Mouse (Mus musculus): ENCODE measurements around the gene Igf2bp2.

The Igf2bp2 gene

DNA sequence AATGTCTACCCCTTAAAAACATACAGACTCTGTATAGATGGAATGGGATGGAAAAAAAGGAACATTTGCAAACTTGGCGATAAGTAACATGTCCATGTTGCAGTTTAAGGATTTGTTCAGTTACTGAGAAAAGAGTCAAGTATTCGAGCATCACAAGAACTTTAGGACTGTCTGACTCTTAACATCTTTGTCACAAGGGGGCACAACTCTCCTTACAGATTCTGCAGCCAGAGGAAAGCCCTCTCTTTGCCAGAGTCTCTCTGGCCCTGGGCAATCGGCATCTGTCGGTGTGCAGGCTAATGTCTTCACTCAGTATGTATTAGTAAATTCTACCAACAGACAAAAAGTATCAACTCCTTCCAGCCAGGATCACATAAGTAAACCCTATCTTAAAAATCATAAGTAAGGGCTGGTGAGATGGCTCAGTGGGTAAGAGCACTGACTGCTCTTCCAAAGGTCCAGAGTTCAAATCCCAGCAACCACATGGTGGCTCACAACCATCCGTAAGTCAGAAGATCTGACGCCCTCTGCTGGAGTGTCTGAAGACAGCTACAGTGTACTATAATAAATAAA, 57.0 kb downstream of the Igf2bp2 start:
- no peak for DNase-seq (ENCODE audit: low read depth, low spot score)

DNA sequence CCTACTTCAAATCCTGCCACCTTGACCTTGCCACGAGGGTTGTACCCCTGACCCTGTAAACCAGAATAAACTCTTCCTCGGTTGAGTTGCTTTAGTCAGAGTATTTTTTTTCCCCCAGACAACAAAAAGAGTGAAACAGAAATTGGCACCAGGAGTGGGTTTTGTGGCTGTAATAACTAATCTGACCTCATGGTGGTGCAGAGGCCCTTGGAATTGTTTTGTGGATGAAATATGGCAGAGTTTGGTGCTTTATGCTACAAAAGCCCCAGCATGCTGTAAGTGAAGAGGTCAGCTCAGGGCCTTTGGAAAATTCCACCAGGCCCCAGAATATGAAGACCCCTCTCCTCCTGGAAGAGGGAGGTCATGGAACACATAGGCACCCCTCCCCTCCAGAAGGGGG, 63.0 kb downstream of the Igf2bp2 start:
- no peak for DNase-seq (ENCODE audit: low read depth, low spot score)

DNA sequence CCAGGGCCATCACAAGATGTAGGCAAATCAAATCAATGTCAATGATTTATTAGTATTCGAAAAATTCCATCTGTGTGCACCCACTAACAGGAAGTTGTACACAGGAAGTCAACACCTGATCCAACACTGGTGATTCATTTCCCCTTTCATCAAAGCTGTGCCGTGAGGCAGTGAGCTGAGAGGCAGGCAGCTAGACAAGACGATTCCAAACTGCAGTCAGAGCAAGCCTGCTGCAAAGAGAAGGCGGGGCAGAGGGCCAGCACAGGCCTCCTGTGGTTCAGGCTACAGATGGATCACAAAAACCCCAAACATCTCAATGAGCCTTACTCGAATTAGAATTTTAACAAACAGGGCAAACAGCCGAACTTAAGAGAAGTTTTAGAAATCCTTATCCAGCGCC, 65.4 kb downstream of the Igf2bp2 start:
- DNase-seq (ENCODE audit: low read depth, low spot score): peak; percentile 66

DNA sequence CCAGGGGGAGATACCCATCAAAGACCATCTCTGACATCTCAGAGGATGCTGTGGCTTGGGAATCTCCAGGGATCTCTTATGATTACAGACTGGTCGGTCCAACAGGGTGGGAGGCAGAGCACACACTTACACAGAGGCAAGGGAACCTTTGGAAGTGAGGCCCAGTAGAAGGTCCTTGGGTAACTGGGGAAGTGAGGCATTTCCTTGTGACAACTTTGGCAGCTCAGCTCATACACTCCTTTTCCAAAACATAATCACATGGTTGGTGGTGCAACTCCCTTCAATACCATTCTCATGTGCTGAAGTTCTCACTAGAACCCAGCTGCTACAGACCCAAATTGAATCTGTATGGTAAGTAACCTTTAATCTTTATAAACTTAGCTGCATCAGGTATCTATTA, 67.3 kb downstream of the Igf2bp2 start:
- no peak for DNase-seq (ENCODE audit: low read depth, low spot score)

DNA sequence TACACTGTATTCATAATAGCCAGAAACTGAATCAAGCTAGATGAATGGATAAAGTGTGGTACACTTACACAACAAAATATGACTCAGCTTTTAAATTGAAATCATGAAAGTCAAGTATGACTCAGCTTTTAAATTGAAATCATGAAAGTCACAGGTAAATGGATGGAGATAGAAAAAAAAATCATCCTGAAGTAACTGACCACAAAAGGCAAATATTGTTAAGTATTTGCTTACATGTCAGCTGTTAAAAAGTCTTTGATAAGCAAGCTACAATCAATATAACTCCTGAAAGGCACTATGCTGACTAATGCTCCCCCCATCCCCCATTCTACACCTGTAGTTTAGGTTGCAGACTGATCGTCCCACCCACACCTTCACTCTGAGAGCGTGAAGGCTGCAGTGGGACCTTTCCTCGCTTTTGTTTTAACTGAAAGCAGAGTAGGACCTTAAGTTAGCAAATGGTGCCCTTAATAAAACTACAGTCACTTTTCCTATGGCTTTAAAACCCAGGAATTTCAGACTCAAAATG, 71.8 kb downstream of the Igf2bp2 start:
- no peak for DNase-seq (ENCODE audit: low read depth, low spot score)

DNA sequence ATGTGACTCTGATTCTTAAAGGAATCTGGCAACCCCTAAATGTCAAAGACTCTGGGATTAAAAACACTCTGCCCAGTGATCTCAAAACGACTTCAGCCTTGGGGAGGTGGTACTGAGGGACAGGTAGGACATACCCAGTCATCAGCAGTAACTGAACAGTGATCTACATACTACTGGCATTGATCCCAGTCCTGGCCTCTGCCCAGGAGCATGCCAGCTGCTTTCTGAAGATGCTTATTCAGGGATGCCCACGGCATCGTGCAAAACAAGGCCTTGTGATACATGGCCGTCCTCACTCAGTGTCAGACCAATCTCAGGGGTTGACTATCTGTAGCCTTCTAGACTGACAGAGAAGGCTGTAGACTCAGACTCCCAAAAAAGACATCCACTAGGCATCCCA, 77.7 kb downstream of the Igf2bp2 start:
- DNase-seq (ENCODE audit: low read depth, low spot score): no peak

DNA sequence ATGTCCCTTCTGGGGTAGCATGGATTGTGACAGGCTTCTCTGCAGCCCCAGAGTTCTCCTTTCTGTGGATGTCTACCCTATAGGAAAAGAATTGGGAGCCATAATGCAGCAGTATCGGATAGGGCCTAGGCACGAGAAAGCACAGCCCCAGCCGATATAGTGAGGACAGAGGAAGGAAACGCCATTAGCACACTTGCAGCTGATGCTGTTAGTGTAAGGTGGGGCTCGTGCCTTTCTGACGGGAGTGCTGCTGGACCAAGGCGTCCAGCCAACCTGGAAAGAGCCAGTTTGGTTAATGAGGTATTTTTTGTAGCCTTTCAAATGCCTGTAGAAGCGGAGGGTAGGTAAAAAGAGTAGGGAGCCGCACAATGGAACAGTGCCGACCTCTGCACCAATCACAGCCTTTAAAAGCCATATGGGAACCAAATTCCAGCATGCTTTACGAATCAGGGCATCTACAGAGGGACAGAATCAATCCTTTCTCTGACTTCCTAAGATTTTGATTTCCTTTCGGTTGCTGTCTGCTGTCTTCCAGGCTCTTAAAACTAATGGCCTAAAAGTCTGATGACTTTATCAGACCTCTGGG, 82.9 kb downstream of the Igf2bp2 start:
- DNase-seq (ENCODE audit: low read depth, low spot score): no peak

DNA sequence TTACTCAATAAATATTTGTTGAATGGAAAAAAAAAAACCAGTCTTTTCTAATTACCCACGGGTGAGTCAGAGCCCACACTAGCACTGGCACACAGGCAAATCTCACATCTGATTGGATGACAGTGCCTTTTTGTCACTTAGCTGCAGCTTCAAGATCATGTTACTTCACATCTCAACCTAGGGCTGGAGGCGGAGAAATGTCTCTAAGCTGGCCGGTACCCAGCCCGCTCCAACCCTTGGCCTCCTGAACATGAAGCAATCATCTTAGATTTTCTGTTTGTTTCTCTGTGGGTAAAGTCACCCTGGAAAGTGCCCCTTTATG, 86.5 kb downstream of the Igf2bp2 start:
- peak; percentile 43 for DNase-seq (ENCODE audit: low read depth, low spot score)

DNA sequence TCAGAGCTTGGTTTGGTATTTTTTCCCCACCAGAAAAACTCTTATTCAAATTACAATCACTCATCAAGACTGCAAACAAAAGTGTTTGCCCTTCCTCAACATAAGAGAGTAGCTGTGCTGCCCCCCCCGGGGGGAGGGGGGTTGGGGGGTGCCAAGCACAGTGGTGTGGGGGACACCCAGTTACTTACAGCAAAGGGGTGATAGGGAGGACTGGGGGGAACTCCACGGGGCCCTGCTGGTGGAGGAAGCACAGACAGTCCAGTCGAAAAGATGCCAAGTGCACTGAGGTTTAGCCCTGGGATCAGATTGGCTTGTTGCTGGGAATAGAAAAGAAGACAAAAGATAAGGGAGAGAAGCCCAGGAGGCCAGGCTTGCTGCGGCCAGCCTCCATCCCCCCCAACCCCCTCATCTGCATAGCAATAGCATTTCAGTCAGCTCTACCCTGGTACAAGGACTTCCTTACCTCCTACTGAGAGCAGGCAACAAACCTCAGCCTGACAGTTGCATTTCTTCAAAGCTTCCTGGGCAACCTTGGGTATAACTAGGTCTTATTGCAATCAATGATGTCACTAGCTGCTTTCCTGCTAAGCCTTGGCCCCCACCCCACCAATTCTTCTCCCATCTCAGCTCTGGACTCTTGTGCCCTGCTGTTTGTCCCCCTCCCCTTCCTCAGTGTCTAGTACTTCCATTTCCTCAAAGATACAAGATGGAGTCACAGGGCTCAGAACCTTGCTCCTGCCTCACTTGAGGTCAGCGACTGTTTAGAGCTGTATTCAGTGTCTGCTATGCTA, 87.1 kb downstream of the Igf2bp2 start:
- peak; percentile 91 for DNase-seq (ENCODE audit: low read depth, low spot score)

DNA sequence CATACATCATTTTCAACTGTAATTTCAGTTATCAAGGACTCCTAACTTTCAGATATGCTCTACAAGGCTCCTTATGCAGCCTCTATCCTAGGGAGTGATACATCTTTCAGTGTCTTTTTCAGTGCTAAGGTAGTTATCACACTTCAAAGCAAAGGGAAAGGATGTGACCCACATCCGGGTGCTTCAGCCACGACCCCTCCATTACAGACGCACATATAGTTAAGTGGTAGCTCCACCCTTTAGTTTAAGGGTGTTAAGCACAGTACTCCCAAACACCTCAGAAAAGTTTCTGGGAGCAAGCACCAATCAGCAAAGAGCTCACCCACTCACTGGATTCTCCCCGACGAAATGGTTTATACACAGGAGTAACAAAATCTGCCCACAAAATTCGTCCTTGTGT, 88.0 kb downstream of the Igf2bp2 start:
- no peak for DNase-seq (ENCODE audit: low read depth, low spot score)

DNA sequence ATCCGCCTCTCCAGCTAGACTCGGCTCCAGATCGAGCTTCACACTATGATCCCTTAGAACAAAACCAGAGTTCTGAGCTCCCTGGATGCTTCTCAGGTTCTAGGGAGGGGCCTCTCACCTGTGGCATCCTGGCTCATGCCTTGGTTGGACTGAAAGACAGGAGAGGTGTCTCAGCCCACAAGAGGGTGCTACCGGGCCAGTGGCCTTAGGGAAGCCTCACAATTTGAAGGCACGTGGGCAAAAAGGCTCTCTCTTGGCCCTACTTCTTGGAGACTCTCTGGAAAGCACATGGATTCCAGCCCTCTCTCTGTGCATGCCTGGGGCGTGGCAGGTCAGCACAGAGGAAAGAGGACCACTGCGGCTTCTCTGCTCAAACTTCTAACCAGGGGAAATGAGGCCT, 91.7 kb downstream of the Igf2bp2 start:
- peak; percentile 52 for DNase-seq (ENCODE audit: low read depth, low spot score)

DNA sequence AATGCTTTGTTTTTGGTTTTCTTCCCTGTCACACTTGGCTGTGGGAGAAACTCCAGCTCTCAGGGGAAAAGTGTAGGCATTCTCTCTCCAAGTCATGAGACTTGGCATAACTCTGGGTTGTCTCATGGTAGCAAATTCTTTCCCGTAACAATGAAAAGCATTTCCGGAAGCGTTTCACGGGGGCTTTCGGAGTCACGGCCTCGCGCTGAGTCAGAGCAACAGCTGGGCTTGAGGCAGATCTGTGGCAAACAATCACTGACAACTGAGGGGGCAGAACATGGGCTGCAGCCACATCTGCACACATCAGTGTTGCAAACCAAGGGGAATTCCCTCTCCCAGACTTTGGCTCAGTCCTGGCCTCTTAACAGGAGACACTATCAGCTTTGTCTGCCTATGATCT, 95.7 kb downstream of the Igf2bp2 start:
- DNase-seq (ENCODE audit: low read depth, low spot score): no peak

DNA sequence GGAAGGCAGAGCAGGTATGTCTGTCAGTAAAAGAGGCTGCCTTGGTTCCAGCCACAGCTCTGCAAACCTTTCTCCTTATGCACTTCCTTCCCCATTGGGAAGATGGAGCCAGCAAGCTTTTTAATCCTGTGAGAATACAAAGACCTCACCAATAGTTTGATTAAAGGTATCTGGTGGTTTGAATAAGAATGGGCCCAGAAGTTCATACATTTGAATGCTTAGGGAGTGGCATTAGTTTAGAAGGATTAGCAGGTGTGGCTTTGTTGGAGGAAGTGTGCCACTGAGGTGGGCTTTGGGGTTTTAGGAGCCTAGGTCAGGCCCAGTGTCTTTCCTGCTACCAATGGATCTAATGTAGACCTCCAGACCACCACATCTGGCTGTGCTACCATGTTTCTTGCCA, 97.6 kb downstream of the Igf2bp2 start:
- peak; percentile 41 for DNase-seq (ENCODE audit: low read depth, low spot score)

DNA sequence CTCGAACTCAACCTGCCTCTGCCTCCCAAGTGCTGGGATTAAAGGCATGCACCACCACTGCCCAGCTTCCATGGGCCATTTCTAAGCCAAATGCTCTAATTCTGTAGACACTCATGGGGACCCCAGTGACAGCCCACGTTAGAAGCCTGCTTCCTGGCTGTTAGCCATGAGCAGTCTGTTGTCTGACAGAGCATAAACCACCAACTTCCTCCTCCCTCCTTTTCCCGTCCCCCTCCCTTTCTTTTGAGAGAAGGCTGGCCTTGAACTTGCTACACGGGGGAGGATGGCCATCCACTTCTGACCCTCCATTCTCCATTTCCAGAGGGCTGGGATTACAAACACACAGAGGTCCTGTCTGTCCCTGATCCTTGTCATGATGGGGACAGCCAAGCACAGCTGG, 100.8 kb downstream of the Igf2bp2 start:
- no peak for DNase-seq (ENCODE audit: low read depth, low spot score)

DNA sequence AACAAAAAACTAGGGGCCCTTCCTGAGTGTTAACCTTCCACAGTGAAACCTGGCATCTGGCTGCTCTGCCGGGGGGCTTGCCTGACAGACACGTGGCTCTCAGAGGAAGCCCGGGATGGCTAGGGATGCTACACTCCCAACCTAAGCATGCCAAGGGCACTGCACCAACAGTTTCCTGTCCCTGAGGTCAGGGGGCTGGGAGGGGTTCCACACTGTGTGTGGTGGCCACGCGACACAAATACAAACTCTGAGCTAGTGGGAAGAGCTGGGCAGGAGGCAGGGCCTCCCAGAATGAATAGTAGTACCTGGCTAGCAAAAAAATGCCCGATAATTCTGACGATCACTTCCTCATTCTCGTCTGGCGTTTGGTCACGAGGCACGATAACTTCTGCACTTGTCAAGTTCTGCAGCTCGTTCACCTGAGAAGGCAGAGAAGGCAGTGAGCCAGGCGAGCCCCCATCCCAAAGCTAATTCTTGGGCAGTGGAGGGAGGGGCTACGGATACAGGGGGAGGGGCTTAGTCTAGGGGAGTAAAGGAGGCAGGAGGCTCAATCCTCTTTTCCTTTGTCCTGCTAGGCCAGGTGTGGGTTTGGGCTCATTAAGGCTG, 101.4 kb downstream of the Igf2bp2 start:
- DNase-seq (ENCODE audit: low read depth, low spot score): no peak

DNA sequence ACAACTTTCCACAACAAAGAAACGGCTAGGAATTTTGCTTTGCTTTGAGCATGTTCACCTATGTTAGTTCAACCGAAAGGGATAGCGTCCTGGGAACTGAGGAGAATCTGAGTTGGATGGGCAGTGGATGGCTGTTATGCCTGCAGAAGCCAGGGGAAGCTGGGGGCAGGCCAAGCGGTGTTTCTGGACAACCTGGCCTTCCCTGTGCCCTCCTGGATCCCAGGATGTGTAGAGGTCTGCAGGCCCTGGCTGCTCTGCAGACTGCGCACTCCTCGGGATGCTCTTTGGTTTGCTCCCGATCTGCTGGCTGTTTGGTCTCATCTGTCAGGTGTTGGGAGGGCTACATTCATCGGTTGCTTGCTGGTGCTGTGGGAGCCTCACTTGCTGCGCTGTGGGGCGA, 102.7 kb downstream of the Igf2bp2 start:
- DNase-seq (ENCODE audit: low read depth, low spot score): no peak

DNA sequence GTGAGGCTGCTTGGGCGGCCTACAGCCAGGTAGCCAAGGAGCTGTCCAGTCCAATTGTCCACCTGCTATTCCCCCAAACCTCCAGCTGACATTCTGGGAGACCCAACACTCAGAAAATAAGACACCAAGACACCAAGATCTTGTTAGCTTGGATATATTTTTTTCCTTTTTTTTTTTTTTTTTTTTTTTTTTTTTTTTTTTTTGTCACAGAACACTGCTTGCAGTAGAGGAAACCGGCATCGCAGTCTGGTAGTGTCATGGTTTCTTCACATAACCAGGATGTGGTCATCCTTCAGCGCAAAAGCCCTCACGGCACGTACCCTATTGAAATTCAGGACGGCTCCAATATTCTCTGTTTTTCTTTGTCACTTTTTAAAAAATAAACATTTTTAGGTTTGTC, 104.2 kb downstream of the Igf2bp2 start:
- DNase-seq (ENCODE audit: low read depth, low spot score): no peak

DNA sequence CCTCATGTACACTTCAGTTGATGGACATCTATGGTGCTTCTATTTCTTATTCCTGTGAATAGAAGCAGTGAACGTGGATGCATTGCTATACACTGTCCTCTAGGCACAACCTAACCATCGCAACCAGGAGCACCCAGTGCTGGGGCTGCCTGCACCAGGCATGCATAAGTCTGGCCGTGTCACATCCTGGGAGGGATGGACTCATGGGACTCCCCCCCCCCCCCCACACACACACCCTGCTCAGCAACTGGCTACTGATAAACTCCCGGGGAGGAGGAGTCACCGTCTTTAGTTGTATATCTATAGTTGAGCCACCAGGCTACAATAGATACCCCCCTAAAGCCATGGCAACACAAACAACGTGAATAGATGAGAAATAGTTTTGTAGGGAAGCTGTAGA, 105.6 kb downstream of the Igf2bp2 start:
- DNase-seq (ENCODE audit: low read depth, low spot score): no peak

DNA sequence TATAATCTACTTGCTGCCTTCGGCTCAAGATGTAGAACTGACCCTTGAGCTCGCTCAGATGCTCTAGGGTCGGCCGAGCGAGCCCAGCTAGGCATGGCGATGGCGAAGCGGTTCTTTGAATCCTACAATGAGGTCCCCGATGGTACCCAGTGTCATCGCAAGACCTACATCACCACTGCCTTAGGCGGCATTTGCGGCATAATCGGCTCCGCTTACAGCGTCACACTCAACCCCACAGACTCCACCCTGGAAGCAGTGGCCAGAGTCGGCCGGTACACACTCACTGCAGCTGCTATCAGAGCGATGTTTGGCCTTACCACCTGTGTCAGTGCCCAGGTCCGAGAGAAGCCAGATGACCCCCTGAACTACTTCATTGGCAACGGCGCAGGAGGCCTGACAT, 109.7 kb downstream of the Igf2bp2 start:
- peak; percentile 30 for DNase-seq (ENCODE audit: low read depth, low spot score)

DNA sequence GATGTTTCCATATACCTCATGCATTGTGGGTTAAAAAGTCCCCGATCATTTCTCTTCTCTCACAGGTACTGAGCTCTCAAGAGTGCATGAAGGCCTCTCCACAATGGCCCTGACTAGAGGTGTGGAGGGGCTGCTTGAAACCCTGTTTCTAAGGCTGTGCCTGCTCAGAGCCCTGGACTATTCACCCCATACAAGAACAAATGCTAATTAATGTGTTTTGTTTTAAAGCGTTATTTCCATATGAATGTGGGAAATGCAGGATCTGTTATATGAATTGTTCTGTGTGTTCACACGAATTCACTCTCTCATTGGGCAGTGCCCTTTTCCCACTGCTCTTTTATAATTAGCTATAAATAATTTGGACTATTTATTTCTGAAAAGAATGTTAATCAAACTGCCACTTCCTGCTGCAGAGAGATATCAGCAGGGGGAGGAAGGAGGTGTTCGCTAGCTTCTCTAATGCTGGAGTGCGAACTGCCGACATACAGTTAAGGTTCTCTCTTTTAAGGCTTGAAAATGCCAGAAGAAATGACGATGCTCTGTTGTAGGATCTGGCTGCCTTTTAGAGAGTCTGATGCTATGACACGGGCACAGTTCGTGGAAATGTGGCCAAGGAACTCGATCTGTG, 116.2 kb downstream of the Igf2bp2 start:
- DNase-seq (ENCODE audit: low read depth, low spot score): no peak

DNA sequence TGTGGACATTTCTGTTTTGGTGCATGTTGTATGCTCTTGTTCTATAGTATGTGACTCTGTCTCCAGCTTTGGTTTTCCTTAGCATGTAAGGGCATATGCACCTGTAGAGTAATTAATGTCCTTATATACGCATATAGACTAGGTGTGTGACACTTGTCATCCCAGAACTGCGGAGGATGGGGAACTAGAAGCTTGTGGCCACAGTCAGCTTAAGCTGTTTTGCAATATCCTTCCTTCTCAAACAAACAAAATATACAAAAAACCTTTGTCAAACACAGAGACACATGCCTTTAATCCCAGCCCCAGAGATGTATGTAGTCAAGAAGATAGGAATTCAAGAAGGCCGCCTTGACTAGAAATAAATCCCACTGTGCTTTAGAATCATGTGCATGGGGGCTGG, 117.2 kb downstream of the Igf2bp2 start:
- no peak for DNase-seq (ENCODE audit: low read depth, low spot score)

DNA sequence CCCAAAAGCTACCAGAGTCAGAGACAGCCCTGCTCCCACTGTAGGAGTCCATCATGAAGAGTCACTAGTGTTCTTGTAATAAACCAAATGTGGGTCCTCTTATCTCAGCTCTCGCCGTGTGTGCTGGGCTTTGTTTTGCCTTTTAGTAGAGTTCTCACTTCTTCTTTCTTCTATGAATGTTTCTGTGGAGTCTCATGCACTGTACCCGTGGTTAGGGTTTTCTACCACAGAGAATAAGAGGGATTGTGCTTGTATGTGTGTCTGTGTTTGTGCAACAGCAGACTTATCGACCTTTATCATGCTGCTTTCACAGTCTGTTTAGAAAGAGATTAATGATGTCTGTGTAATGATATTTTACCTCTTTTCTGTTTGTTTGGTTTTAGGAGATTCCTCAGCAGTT, 119.3 kb downstream of the Igf2bp2 start:
- DNase-seq (ENCODE audit: low read depth, low spot score): no peak

Measured in ES-CJ7 (cell line).